Mouse (Mus musculus) liver, embryonic 14.5 days (tissue): Measurements from ENCODE around the gene Hip1.

Experiments used
- CTCF ChIP-seq: IDR thresholded peaks from 2 replicates; pipeline ENCODE4 v1.5.1; 2016; ENCODE audit warnings: antibody characterized with exemption, low read depth, control low read depth
- EP300 ChIP-seq: IDR thresholded peaks from 2 replicates; pipeline ENCODE4 v1.6.1; 2016; ENCODE audit warnings: antibody characterized with exemption, low read depth

DNA sequence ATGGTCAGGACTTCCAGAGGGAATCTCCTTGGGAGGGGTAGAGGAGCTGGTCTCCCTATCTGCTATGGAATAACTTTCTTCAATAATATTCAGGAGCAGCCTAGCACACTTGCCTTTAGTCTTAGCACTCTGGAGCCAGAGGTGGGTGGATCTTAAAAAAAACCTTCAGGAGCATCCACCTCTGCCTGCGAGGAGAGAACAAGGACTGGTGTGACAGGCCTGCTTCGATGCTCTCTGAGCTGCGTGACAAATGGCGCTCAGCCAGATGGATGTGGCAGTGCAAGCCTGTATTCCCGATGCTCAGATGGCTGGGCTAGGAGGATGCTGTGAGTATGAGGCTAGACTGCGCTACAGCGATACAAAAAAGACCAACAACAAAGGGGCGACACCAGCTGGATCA, 93.8 kb downstream of the Hip1 start:
- TF ChIP-seq CTCF (no peak), EP300 (no peak)
